Mouse (Mus musculus): ENCODE data around the gene Nenf.
A peak's percentile ranks its signal among the peaks of the same experiment; 100 is the strongest.

The Nenf gene

DNA sequence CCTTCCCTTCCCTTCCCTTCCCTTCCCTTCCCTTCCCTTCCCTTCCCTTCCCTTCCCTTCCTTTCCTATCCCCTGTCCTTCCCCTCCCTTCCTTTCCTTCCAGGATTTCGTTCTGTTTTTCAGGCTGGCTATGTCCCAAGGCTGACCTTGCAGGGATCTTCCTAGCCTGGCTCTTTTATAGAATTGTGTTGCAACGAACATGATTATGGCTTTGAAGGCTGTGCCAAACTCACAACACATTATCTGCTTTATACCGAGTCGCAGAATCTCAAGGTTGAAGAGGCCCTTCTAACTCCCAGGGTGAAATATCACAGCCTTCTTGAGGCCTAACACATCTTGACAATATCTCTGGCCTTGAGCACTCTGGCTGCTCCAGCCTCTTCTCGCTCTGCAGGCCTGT, 692 bp upstream of the Nenf start:
- peak in 1 of 2 experiments; percentile 18 for DNase-seq

- peak in 1 of 2 experiments; percentile 29 for DNase-seq
These were observed 1.2 kb downstream of the Nenf start for GRCm38 (mm10) chr1:191316818-191317217.

- peak in 1 of 2 experiments; percentile 19 for DNase-seq
These were observed 4.1 kb downstream of the Nenf start for GRCm38 (mm10) chr1:191313926-191314325.

GRCm38 (mm10) chr1:191313158-191313557, 4.8 kb downstream of the Nenf start:
- DNase-seq = peak in 1 of 2 experiments; percentile 40

- DNase-seq = peak; percentile 94 to 95
These were observed 5.5 kb downstream of the Nenf start for GRCm38 (mm10) chr1:191312513-191312941.

DNA sequence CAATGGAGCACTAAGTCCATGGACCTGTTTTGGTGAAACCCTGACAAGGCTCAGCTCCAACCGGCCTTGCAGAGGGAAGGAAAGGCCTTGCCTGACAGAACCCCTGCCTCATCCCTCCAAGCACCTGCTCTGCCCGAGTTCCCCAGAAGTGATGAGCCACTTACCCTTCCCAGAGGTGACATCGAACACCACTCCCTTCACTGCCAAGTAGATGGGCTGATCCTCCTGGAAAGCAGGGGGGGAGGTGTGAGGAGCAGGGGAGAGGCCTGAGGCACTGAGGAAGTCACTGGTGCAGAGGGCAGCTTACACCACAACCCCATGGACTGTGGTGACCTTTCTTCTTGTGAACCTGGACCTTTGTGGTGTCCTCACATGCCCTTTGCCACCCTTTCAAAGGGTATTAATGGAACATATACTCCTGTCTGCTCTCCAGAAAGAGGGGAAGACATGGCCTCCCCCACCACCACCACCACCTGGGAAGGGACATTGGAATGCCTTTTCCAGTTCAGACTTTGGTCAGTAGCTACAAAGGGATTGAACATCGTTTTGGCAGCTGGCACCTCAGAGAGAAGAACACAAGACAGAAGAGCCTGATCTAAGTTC, 6.6 kb downstream of the Nenf start:
- peak in 1 of 2 experiments; percentile 70 for DNase-seq

GRCm38 (mm10) chr1:191307766-191308455, 10.1 kb downstream of the Nenf start:
- DNase-seq = peak in 1 of 2 experiments; percentile 32

GRCm38 (mm10) chr1:191306316-191306715, 11.7 kb downstream of the Nenf start:
- DNase-seq = peak in 1 of 2 experiments; percentile 55

- DNase-seq = no peak
These were observed 12.4 kb downstream of the Nenf start for GRCm38 (mm10) chr1:191305610-191306009.

- DNase-seq = peak in 1 of 2 experiments; percentile 24
These were observed 13.8 kb downstream of the Nenf start for GRCm38 (mm10) chr1:191304216-191304615.

DNA sequence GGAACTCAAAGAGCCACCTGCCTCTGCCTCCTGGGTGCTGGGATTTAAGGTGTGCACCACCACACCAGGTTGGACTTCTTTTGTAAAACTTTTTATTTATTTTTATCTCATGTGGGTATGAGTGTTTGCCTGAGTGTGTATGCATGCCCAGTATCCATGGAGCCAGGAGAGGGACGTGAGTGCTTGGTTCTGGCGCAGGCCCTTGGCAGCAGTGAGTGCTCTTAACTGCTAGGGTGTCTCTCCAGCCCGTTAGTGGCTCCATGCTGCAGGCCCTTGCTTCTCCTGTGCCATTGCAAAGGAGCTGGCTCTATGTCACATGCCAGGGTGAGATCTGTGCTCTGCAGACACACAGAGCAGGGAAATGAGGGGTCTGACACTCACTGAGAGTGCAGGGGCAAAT, 14.3 kb downstream of the Nenf start:
- peak in 1 of 2 experiments; percentile 23 for DNase-seq

DNA sequence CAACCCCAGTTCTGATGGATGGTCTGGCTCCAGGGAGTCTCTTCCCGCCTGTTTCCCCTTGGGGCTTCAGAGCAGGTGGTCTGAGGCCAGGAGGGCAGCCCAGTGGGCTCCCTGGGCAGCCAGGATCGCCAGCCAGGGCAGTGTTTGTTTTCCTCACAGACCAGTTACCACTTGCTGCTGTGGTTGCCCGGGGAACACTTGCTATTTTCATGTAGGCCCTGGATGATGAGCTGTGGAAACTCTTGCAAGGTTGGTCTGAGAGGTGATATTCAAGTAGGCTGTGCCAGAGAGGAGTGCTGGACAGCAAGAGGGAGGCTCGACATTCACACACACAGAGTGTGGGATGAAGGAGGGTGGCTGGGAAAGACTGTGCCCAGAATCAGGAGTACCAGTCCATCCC, 16.1 kb downstream of the Nenf start:
- no peak for DNase-seq

- DNase-seq = peak; percentile 60 to 62
These were observed 18.6 kb downstream of the Nenf start for GRCm38 (mm10) chr1:191299215-191299942.

DNA sequence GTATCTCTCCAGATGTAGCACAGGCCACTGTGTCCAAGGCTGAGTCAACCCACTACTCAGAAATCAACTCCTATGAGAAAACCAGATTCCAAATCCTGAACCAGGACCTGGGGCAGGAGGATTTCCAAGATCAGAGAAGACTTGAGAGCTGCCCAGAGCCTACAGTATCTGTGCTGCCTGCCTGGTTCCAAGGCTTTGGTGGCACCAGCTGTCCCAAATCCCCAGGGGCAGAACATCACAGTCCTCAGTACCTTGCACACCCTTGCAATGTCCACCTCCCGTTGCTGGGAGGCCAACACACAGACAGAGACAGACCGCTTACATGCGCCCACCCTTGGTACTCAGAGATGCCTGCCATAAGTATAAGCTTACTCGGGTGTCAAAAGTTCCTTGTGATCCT, 19.7 kb downstream of the Nenf start:
- peak in 1 of 2 experiments; percentile 21 for DNase-seq

- DNase-seq = peak; percentile 62 to 80
These were observed 21.5 kb downstream of the Nenf start for GRCm38 (mm10) chr1:191296445-191296844.

DNA sequence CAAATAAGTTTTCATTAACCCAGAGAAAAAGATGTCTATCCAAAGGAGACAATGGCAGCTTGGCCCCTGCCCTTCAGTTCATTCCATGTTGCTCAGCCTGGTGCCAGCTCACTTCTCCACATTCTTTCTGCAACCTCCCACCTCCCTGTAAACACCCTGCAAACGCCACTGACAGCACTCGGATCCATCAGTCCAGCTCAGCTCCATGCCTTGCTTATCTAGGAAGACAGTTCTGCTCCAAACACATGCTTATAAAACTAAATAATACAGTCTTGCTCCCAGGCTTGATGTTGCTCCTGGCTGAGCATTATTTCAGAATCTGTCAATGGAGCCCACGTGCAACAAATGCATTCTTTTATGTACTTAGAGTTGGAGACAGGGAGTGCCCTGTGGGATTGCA, 22.2 kb downstream of the Nenf start:
- DNase-seq = no peak

- DNase-seq = no peak
These were observed 23.8 kb downstream of the Nenf start for GRCm38 (mm10) chr1:191293996-191294795.

- no peak for DNase-seq
These were observed 24.9 kb downstream of the Nenf start for GRCm38 (mm10) chr1:191293051-191293450.

GRCm38 (mm10) chr1:191292348-191292747, 25.6 kb downstream of the Nenf start:
- DNase-seq = peak; percentile 57 to 83

DNA sequence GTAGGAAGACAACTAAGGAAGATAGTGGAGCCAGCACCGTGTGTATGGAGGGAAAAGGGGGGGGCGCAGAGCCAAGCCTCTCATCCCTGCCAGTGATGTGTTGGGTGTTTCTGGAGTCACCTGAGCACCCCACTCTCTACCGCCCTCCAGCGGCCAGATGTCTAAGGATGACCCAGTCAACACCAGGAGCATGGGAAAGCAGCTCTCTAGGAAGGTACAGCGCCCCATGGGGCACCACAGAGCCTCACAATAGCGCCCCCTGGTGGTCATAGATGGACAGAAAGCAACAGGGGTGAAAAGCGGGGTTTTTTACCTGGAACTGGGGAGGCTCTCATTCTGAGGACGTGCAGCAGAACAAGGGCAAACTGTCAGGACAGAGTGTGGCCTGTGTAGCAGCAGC, 29.2 kb downstream of the Nenf start:
- DNase-seq = peak; percentile 70 to 72

- DNase-seq = no peak
These were observed 33.5 kb downstream of the Nenf start for GRCm38 (mm10) chr1:191284502-191284901.

DNA sequence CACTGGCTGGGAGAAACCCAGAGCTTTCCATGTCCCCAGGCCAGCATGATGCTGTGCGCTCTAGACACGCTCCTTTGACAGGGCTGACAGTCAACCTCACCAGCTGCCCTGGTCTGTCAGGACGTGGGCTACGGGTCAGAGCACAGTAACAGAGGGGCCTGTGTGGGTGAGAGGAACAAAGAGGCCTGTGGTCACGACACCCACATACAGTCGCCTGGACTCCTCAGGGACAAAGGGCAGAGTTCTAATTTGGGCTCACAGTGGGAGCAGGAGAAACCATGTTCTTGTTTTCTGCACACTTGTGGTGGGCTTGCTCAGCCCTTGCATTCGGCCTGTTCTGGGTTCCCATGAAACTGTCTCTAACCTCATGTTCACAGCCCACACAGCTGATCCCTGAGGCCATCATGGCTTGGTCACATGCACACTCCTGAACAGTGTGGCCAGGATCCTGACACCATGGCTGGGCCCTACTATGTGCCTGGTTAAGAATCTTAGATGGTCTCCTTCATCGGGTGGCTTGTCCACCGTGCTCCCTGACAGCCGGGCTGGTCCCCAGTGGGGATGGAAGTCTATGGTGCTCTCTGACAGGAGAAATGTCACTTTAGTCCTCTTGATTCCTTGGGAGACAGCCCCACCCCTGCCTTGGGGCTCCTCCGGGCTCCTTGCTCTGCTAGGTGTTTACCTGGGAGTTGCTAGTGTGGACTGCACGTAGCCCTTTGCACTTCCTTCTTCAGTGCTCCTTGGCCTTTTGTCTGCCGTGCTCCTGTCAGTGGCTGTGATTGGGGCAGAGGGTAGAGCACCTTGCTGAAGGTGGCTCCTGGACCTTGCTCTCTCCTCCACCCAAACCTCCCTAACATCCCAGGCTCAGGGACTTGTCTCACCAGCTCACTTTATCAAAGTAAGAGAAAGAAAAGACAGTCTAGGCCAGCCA, 34.6 kb downstream of the Nenf start:
- peak; percentile 17 to 62 for DNase-seq
